Mouse (Mus musculus) forebrain, embryonic 16.5 days (tissue): ENCODE data around the gene Reln. TPM values are rescaled to one million over a fixed set of nuclear protein-coding genes. Genes with fewer than 3 reads are reported as not detected.
A peak's percentile ranks its signal among the peaks of the same experiment; 100 is the strongest.

Source experiments
- ATAC-seq: fragments of 200-750 bp; cut with Nextera tagmentation; 2 replicates; pipeline ENCODE4 v1.8.0; 2017; ENCODE audit warnings: mild to moderate bottlenecking, moderate library complexity
- H3K27ac ChIP-seq: fragments of 300-500 bp; sonication (generic); 2 replicates; pipeline ENCODE4 v1.5.1; 2014; ENCODE audit warnings: low read length, control low read depth
- H3K27me3 ChIP-seq: fragments of 300-500 bp; sonication (generic); replicated peaks from 2 replicates; pipeline ENCODE4 v1.6.1; 2014; ENCODE audit warnings: low read length; ENCODE audit not compliant: control insufficient read depth, insufficient read depth
- H3K36me3 ChIP-seq: fragments of 300-500 bp; sonication (generic); 2 replicates; pipeline ENCODE4 v1.6.1; 2014; ENCODE audit not compliant: control insufficient read depth, insufficient read depth
- H3K4me1 ChIP-seq: fragments of 300-500 bp; sonication (generic); replicated peaks from 2 replicates; pipeline ENCODE4 v1.6.1; 2014; ENCODE audit warnings: low read length; ENCODE audit not compliant: control insufficient read depth, insufficient read depth
- H3K4me2 ChIP-seq: fragments of 300-500 bp; sonication (generic); 2 replicates; pipeline ENCODE4 v1.6.1; 2014; ENCODE audit warnings: mild to moderate bottlenecking, low read length, control low read depth
- H3K4me3 ChIP-seq: fragments of 300-500 bp; sonication (generic); replicated peaks from 2 replicates; pipeline ENCODE4 v1.5.1; 2014; ENCODE audit warnings: mild to moderate bottlenecking, low read length, control low read depth
- H3K9ac ChIP-seq: fragments of 300-500 bp; sonication (generic); replicated peaks from 2 replicates; pipeline ENCODE4 v1.6.1; 2014; ENCODE audit warnings: low read depth, low read length, control low read depth
- H3K9me3 ChIP-seq: fragments of 300-500 bp; sonication (generic); 2 replicates; pipeline ENCODE4 v1.6.1; 2016; ENCODE audit warnings: low read length; ENCODE audit not compliant: control insufficient read depth
- WGBS: fragments of 180-500 bp; shearing (Covaris S2); extraction: QIAGEN DNeasy Blood & Tissue Kit; methylation state at CpG from one replicate; pipeline ENCODE4 v1.1.7; 2014; 5-methylcytosine and 5-hydroxymethylcytosine counted together
- polyA plus RNA-seq: library from polyadenylated mRNA; unstranded; fragments of >200 nt; fragmentation: Nextera tagmentation; extraction: Ambion mirVana; gene quantifications from 2 replicates; pipeline ENCODE4 v1.2.1, GENCODE M21; 2015

The Reln gene
- polyA plus RNA-seq, 1 experiment from 2014 or later, result 63.3 TPM

DNA sequence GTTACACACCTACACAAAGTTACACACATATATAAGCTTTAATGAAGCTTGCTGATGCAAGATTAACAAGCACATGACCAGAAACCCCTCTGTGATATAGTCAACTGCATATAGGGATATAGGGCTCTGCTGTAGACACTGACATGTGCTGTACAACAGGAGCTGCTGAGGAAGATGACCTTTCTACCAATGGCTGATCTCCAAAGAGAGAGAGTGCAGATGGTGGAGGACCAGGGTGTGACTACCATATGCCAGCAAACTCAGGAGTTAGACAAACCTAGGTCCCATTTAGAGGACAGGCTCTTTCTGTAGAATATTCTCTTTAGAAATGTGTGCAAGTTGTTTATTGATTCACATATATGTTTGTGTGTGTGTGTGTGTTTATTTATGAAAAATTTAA lies 216.9 kb downstream of the Reln start:
- H3K9ac ChIP-seq, result no peak overlapping the region
- no peaks in the 10 kb centered on the region for H3K9me3 ChIP-seq
- H3K4me1 ChIP-seq, result no peaks in the 10 kb centered on the region
- no peaks in the 10 kb centered on the region for H3K36me3 ChIP-seq
- H3K27ac ChIP-seq, result no peak overlapping the region
- ATAC-seq, result no peak
- no peak overlapping the region for H3K4me2 ChIP-seq
- H3K27me3 ChIP-seq, result no peaks in the 10 kb centered on the region
- no peak overlapping the region for H3K4me3 ChIP-seq

DNA sequence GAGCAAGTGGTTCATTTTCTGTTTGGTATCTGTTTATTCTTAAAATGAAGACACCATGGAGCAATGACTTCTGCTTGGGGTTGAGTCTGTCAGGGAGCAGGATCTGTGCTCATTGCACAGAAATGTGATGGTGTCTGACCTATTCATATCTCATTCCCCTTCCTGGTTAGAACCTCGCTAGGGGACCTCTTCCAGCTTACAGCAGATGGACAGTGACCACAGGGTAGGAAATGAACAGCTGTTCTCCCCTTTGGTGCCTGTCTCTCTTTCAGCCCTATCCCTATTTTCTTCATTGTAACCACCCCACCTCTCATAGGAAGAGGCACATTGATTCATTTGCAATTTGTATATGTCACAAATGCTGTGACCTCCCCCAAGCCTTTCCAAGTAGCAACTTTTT lies 225.2 kb downstream of the Reln start:
- Histone ChIP-seq H3K9ac (no peak overlapping the region), H3K9me3 (no peaks in the 10 kb centered on the region), H3K4me2 (no peak overlapping the region), H3K36me3 (no peaks in the 10 kb centered on the region), H3K4me1 (no peaks in the 10 kb centered on the region), H3K27ac (no peak overlapping the region), H3K27me3 (no peaks in the 10 kb centered on the region), H3K4me3 (no peak overlapping the region)
- no peak for ATAC-seq
- WGBS, result 60% methylated on average over 1 of the region's 1 CpGs

DNA sequence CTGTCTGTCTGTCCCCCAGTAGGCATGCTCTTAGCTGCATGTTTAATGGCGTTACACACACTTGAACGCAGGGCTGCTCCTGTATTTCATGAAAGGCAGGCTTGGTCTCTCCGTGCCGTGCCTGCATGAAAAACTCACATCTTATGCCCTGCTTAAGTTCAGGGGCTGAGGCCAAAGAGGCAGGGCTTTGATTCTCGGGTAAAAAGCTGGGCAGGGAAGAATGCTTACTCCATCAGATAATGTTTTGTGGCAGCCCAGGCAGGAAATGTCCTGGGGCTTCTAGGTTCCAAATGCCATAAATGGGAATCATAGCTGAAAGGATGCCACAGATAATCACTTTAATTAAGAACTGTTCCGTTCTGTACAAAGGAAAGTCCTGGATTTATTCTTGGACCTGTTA lies 226.0 kb downstream of the Reln start:
- H3K9me3 ChIP-seq, result no peaks in the 10 kb centered on the region
- H3K36me3 ChIP-seq, result no peaks in the 10 kb centered on the region
- H3K4me1 ChIP-seq, result no peaks in the 10 kb centered on the region
- H3K9ac ChIP-seq, result no peak overlapping the region
- H3K27ac ChIP-seq, result no peak overlapping the region
- ATAC-seq, result no peak
- WGBS, result 28% methylated on average over 6 of the region's 6 CpGs
- no peak overlapping the region for H3K4me2 ChIP-seq
- H3K27me3 ChIP-seq, result no peaks in the 10 kb centered on the region
- no peak overlapping the region for H3K4me3 ChIP-seq

DNA sequence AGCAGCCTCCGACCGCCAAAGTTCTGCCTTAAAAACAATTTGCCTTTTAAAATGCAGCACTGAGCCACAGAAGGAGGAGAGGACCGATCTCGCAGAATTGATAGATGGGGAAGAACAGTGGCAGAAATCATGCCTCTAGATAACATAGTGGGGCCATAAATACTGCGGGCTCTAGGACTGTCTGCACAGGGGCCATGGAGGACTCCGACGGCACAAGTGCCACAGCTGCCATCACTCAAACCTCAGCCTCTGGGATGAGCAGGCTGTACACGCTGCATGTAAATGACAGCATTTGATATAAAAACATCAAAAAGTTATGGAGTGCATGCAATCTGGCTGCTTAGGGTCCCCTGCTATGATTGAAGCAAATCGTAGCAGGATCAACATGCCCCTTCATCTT lies 227.6 kb downstream of the Reln start:
- H3K27ac ChIP-seq, result no peak overlapping the region
- no peaks in the 10 kb centered on the region for H3K36me3 ChIP-seq
- no peak overlapping the region for H3K4me2 ChIP-seq
- no peak for ATAC-seq
- H3K4me1 ChIP-seq, result no peaks in the 10 kb centered on the region
- no peaks in the 10 kb centered on the region for H3K27me3 ChIP-seq
- 76% methylated on average over 9 of the region's 9 CpGs for WGBS
- H3K9me3 ChIP-seq, result no peaks in the 10 kb centered on the region
- no peak overlapping the region for H3K4me3 ChIP-seq
- H3K9ac ChIP-seq, result no peak overlapping the region

DNA sequence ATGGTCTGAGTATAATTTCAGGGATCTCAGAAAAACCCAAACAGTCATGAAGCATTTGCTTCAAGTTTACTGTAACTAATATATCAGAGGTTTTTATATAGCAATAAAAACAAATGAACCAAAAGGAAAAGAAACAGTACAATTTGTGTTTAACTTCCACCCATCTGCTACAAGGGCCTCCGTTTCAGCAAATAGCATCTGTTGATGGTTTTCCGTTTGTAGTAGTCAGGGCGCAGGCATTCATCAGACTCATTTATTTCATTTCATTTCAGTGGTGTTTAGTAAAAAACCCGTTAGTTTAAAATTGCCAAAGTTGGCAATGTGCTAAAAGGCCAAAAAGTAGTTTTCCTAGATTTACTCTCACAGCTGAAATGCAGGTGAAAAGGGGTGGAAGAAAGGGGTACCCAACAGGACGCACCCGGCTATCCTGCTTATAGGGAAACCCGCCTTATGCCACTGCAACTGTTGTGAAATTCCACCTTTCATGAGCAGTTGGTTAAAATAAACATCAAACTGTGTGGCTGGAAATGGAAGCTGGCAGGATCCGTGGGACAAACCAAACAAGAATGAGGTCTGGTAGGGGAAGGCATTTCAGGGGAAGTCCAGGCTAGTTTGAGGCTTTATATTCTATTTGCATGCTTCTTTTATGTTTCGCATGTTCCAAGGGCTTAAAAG lies 237.6 kb downstream of the Reln start:
- Histone ChIP-seq H3K27me3 (no peaks in the 10 kb centered on the region), H3K27ac (no peak overlapping the region), H3K4me2 (no peak overlapping the region), H3K4me3 (no peak overlapping the region), H3K36me3 (no peaks in the 10 kb centered on the region), H3K9ac (no peak overlapping the region), H3K9me3 (no peaks in the 10 kb centered on the region), H3K4me1 (0 out of 2 replicates have a peak, but pooled peaks cover 2% of the 10 kb centered on the region)
- peak; percentile 52 for ATAC-seq
- WGBS, result 59% methylated on average over 9 of the region's 9 CpGs

DNA sequence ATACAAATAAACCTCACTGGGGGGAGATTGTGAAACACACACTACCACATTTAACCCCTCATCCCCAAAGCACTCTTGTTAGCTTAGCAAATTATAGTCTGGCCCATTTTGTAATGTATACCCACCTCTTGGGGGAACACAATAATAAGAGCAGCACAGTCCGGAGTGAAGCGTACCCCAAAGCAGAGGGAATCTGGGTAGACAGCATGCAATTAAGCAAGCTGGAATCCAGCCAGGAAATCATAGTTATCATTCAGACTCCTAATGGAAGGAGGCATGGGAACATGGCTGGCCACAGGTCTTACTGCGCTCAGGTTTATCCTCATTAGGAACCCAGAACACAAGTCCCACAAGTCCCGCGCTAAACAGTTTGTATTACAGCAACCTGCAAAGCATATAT lies 249.5 kb downstream of the Reln start:
- Histone ChIP-seq H3K36me3 (no peaks in the 10 kb centered on the region), H3K9me3 (no peaks in the 10 kb centered on the region), H3K4me3 (no peak overlapping the region), H3K27ac (no peak overlapping the region), H3K27me3 (no peaks in the 10 kb centered on the region), H3K9ac (no peak overlapping the region), H3K4me1 (peaks cover 22% of the 10 kb centered on the region), H3K4me2 (no peak overlapping the region)
- 24% methylated on average over 5 of the region's 5 CpGs for WGBS
- ATAC-seq, result peak; percentile 67

DNA sequence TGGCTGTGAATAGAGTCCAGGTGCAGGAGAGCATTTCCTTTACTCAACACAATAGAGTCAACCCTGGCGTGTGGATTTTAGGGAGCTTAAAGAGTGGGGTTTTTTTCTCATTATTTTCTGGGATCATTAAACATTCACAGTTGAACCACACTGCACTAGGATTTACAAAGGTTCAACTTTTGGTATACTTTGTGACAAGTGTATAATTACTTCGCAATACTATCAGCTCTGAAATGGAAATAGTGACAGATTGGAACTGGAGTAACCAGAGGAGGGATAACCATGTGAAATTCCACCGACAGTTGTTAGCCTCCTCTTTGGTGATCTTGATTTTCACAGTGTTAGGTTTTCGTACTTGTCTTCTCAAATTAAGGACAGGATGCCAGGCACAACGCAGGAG lies 250.5 kb downstream of the Reln start:
- ATAC-seq, result peak; percentile 47

GRCm38 (mm10) chr5:22093157-22093865 lies 251.2 kb downstream of the Reln start:
- Histone ChIP-seq H3K27ac (no peak overlapping the region; the same call in 1 of the 2 replicates), H3K9me3 (no peaks in the 10 kb centered on the region), H3K4me3 (no peak overlapping the region), H3K9ac (no peak overlapping the region), H3K4me1 (peaks cover 22% of the 10 kb centered on the region), H3K36me3 (no peaks in the 10 kb centered on the region), H3K4me2 (no peak overlapping the region), H3K27me3 (no peaks in the 10 kb centered on the region)
- ATAC-seq, result peak; percentile 78
- WGBS, result 26% methylated on average over 9 of the region's 9 CpGs

More for the DNA sequence above, 250.5 kb downstream of the Reln start:
- H3K4me2 ChIP-seq, result no peak overlapping the region
- H3K4me3 ChIP-seq, result no peak overlapping the region
- no peak overlapping the region for H3K27ac ChIP-seq
- peaks cover 22% of the 10 kb centered on the region for H3K4me1 ChIP-seq
- no peaks in the 10 kb centered on the region for H3K36me3 ChIP-seq
- WGBS, result 30% methylated on average over 5 of the region's 5 CpGs
- H3K9ac ChIP-seq, result no peak overlapping the region
- H3K27me3 ChIP-seq, result no peaks in the 10 kb centered on the region
- H3K9me3 ChIP-seq, result no peaks in the 10 kb centered on the region

DNA sequence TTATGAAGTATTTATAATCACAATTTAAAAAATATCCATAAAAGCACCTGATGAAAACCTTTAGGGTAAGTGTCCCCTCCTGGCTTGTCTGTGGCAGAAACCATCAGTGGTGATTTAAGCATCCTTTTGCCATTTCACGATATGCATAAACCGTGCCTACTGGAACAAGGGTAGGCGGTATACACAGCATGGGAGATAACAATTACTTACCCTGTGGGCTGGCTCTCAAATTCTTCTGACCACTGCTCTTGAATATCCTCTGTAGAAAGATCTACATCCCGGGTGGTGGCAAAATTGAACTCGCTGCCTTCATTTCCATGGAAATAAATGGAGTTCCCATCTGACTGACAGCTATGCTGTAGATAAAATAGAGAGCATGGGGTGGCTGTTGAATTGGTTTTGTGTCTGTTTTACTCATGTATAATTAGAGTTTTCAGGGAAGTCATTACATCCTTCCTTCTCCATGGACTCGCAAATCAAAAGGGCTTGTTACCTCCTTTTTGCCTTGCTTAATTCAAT lies 264.0 kb downstream of the Reln start:
- Histone ChIP-seq H3K4me3 (no peak overlapping the region), H3K4me1 (no peaks in the 10 kb centered on the region), H3K9me3 (no peaks in the 10 kb centered on the region), H3K4me2 (no peak overlapping the region), H3K27me3 (no peaks in the 10 kb centered on the region), H3K9ac (no peak overlapping the region), H3K36me3 (no peaks in the 10 kb centered on the region), H3K27ac (no peak overlapping the region)
- 23% methylated on average over 6 of the region's 6 CpGs for WGBS
- no peak for ATAC-seq
